Mouse (Mus musculus) activated CD4-positive, CD25-positive, alpha-beta regulatory T cell (primary cell): ENCODE results near the gene Zfp709. TPM values are rescaled to one million over a fixed set of nuclear protein-coding genes. Genes with fewer than 3 reads are reported as not detected.

Experiments used
- polyA plus RNA-seq, 2 experiments: library from polyadenylated mRNA; unstranded; fragments of 100-300 nt; shearing (Covaris generic); gene quantifications; one replicate each; pipeline ENCODE4 v1.2.1; 2017

Zfp709 gene
- 10 to 100 TPM in 1 of 2 experiments, 1 to 10 TPM in 1; 7.2 to 10.5 TPM for polyA plus RNA-seq

GRCm38 (mm10) chr8:71881618-71882274 lies at the start of gene Zfp709:
Gene Zfp709 (plus strand): TSS chr8:71882019.

GRCm38 (mm10) chr8:71908309-71909261 lies 26.8 kb downstream of the Zfp709 start, which contains the start of the genes Zfp882 and Zfp617:
Gene Zfp882 (plus strand): TSS chr8:71908608.
Gene Zfp617 (plus strand): TSS chr8:71908635.

Other genes starting within 250 kb of the Zfp709 start
- gene Unc13a, start 210.3 kb upstream of the Zfp709 start, polyA plus RNA-seq = 1 to 10 TPM; 1.1 to 1.3 TPM
- 100 to 1,000 TPM; 105 to 188 TPM for gene Jak3, start 205.7 kb upstream of the Zfp709 start, polyA plus RNA-seq
- 10 to 100 TPM; 53.6 to 59.0 TPM for gene Insl3, start 192.8 kb upstream of the Zfp709 start, polyA plus RNA-seq
- gene B3gnt3, start 180.2 kb upstream of the Zfp709 start, polyA plus RNA-seq = 1 to 10 TPM; 4.3 to 5.4 TPM
- 100 to 1,000 TPM; 173 to 255 TPM for gene Fcho1, start 156.3 kb upstream of the Zfp709 start, polyA plus RNA-seq
- gene Zfp882, start 26.6 kb downstream of the Zfp709 start, polyA plus RNA-seq = 1 to 10 TPM; 4.1 to 6.3 TPM
- gene Zfp617, start 26.6 kb downstream of the Zfp709 start, polyA plus RNA-seq = 10 to 100 TPM; 14.0 to 16.7 TPM
- gene Zfp961, start 69.0 kb downstream of the Zfp709 start, polyA plus RNA-seq = 10 to 100 TPM; 21.4 to 26.6 TPM
- 1 to 10 TPM in 1 of 2 experiments, under 1 TPM in 1; 0.38 to 5.8 TPM for gene Cyp4f18, start 127.6 kb downstream of the Zfp709 start, polyA plus RNA-seq
- gene Olfr372, start 159.2 kb downstream of the Zfp709 start, polyA plus RNA-seq = under 1 TPM; 0.11 to 0.52 TPM
- under 1 TPM; 0.18 to 0.42 TPM for gene Olfr373, start 201.2 kb downstream of the Zfp709 start, polyA plus RNA-seq
- under 1 TPM; 0.10 to 0.33 TPM for gene Olfr374, start 225.0 kb downstream of the Zfp709 start, polyA plus RNA-seq